Mouse (Mus musculus) hindbrain, embryonic 14.5 days (tissue): ENCODE measurements at regions not wholly inside any gene's neighbourhood (a gene's known extent, or its start where the extent isn't known, plus 50 kb on each side); places are given as distances from the start of the nearest gene placed in this dataset.

Experiments used
- ATAC-seq: fragments of 200-750 bp; cut with Nextera tagmentation; 2 replicates; pipeline ENCODE4 v1.8.0; 2017; ENCODE audit warnings: moderate number of reproducible peaks, mild to moderate bottlenecking, moderate TSS enrichment, moderate library complexity; ENCODE audit not compliant: low FRiP score
- DNase-seq: peaks from one replicate; pipeline ENCODE4 v3.0.0-alpha.2; 2015; ENCODE audit warnings: low spot score
- H3K27ac ChIP-seq: fragments of 300-500 bp; sonication (generic); 2 replicates; pipeline ENCODE4 v1.5.1; 2014; ENCODE audit warnings: mild to moderate bottlenecking, moderate library complexity
- H3K27me3 ChIP-seq: fragments of 300-500 bp; sonication (generic); 2 replicates; pipeline ENCODE4 v1.6.1; 2014; ENCODE audit warnings: mild to moderate bottlenecking, low read length, mixed read lengths; ENCODE audit not compliant: control insufficient read depth, insufficient read depth
- H3K36me3 ChIP-seq: fragments of 300-500 bp; sonication (generic); replicated peaks from 2 replicates; pipeline ENCODE4 v1.6.1; 2014; ENCODE audit not compliant: control insufficient read depth, insufficient read depth
- H3K4me1 ChIP-seq: fragments of 300-500 bp; sonication (generic); replicated peaks from 2 replicates; pipeline ENCODE4 v1.6.1; 2014; ENCODE audit warnings: antibody characterized with exemption, low read length, mixed read lengths; ENCODE audit not compliant: control insufficient read depth, insufficient read depth
- H3K4me2 ChIP-seq: fragments of 300-500 bp; sonication (generic); replicated peaks from 2 replicates; pipeline ENCODE4 v1.6.1; 2014; ENCODE audit warnings: mild to moderate bottlenecking, moderate library complexity
- H3K4me3 ChIP-seq: fragments of 300-500 bp; sonication (generic); replicated peaks from 2 replicates; pipeline ENCODE4 v1.5.1; 2014; ENCODE audit warnings: mild to moderate bottlenecking, low read length
- H3K9ac ChIP-seq: fragments of 300-500 bp; sonication (generic); 2 replicates; pipeline ENCODE4 v1.6.1; 2014
- H3K9me3 ChIP-seq: fragments of 300-500 bp; sonication (generic); 2 replicates; pipeline ENCODE4 v1.6.1; 2016; ENCODE audit warnings: low read length; ENCODE audit not compliant: control insufficient read depth
- WGBS: fragments of 180-500 bp; shearing (Covaris S2); extraction: QIAGEN DNeasy Blood & Tissue Kit; methylation state at CpG from one replicate; pipeline ENCODE4 v1.1.7; 2014; 5-methylcytosine and 5-hydroxymethylcytosine counted together

DNA sequence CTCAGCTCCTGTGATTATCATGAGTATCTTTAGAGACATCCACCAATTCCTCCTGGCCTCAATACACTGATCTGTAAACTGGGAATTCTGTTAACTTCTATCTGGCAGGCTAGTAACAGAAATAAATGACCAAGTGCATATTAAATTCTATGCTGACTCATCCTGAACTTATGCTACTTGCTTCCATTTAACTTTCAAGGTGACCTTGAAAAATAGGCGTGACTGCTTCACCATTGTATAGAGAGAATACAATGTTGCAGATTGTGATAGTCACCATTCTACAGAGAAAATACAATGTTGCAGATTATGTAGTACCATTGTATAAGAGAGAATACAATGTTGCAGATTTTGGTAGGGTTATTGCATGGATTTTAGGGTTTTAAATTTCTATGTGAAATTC lies 224.6 kb downstream of the Sec16b start:
- H3K9ac ChIP-seq = no peak overlapping the region
- H3K27ac ChIP-seq = no peak overlapping the region
- no peaks in the 10 kb centered on the region for H3K4me1 ChIP-seq
- no peaks in the 10 kb centered on the region for H3K36me3 ChIP-seq
- ATAC-seq = no peak
- no peaks in the 10 kb centered on the region for H3K9me3 ChIP-seq
- no peak for DNase-seq
- WGBS = 94% methylated on average over 1 of the region's 1 CpGs
- no peak overlapping the region for H3K4me2 ChIP-seq
- no peak overlapping the region for H3K4me3 ChIP-seq
- no peaks in the 10 kb centered on the region for H3K27me3 ChIP-seq

DNA sequence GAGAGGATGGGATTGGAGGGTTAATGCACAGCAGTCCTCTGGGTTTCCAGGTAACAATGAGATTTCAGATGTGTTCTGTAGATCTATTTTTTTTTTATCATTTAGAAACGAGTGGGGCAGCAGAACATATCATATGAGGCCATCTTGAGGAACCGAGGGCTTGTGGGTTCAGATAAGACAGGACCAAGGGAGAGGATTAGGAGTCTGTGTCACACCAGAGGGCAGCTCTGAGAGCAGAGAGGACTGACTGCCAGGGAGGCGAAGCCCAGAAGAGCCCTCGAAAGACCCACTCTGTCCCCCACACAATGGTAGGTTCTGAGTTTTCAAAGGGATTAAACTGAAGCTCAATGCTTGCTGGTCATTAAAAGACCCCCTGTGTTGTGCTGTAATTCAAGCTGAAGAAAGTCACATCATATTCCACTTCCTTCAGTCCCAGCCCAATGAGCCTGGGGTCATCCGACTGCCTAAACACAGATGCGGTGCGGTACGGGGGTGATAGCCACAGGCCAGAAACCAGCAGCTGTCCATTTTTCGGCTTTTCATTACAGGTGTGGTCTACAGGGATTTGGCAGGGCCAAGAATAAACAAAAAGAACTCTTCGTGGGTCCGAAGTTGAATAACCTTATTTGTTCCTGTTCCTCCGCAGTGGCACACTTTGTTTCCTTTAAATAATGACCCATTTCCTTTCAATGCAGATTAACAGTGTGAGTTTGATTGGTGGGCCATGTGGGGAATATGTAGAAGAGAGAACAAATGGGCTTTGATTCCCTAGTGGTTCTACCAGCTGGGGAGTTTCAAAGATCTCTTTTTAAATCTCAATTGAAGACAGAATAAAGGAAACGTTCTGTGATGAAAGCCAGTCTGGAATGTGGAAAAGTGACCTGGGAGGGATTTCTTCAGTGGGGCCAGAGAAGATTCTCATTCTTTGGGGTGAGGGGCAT lies 234.5 kb downstream of the Sec16b start:
- WGBS = 64% methylated on average over 13 of the region's 13 CpGs
- H3K9me3 ChIP-seq = no peaks in the 10 kb centered on the region
- H3K9ac ChIP-seq = no peak overlapping the region
- no peaks in the 10 kb centered on the region for H3K27me3 ChIP-seq
- no peak overlapping the region for H3K4me2 ChIP-seq
- DNase-seq (no peak), ATAC-seq (no peak)
- no peaks in the 10 kb centered on the region for H3K4me1 ChIP-seq
- H3K4me3 ChIP-seq = no peak overlapping the region
- no peak overlapping the region for H3K27ac ChIP-seq
- no peaks in the 10 kb centered on the region for H3K36me3 ChIP-seq

DNA sequence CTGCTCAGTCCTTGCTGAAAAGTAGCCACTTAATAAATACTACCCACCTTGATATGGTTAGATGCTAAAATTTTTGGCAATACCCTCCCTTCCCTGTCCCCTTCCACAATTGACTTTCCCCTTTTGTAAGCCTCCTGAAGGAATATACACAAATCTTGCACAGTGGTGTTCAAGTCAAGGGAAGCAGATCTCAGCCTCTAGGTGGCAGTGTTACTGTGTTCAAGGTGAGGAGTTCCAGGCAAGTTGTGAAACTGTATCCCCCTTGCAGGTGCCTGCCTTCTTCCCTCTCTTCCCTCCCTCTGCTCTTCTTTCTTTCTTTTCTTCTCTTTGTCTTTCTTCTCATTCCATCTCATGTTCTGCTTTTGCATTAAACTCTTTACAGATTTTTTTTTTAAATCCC lies 239.1 kb downstream of the Sec16b start:
- H3K9ac ChIP-seq = no peak overlapping the region
- no peak for ATAC-seq
- H3K36me3 ChIP-seq = no peaks in the 10 kb centered on the region
- H3K9me3 ChIP-seq = no peaks in the 10 kb centered on the region
- H3K27me3 ChIP-seq = no peaks in the 10 kb centered on the region
- H3K4me3 ChIP-seq = no peak overlapping the region
- no peaks in the 10 kb centered on the region for H3K4me1 ChIP-seq
- DNase-seq = peak; percentile 93
- no peak overlapping the region for H3K4me2 ChIP-seq
- no peak overlapping the region for H3K27ac ChIP-seq

DNA sequence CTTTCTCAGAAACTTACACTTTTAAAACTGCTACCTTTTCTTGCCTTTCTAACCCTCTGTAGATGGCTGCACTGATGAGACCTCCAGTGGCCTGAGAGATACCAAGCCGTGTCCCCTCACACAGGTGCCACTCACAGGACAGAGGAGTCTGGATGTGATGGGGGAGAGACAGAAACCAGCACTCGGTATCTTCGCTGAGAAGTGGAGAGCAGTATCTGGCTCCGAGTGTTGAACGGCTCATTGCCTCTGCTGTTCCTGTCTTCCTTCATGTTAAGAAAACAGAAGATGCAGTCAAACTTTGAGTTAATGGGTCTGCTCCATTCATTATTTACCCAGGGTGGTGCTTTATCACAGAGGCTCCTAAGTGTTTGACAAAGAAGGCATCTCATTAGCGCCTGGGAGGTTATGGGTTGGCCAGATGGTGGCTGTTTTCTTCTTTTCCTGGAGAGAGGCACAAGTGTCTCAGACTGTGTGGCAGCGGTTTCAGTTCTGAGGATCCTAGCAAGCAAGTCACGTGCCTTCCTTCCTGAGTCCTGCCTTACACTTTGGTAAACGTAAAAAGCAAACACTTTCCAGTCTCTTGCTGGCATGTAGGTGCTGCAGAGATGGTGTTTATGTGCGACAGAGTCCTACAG lies 248.6 kb downstream of the Sec16b start:
- WGBS = 53% methylated on average over 10 of the region's 10 CpGs
- DNase-seq (no peak), ATAC-seq (0 out of 2 replicates have a peak, but pooled peaks have one; percentile 24)
- H3K27me3 ChIP-seq = no peaks in the 10 kb centered on the region
- H3K4me2 ChIP-seq = no peak overlapping the region
- H3K4me3 ChIP-seq = no peak overlapping the region
- no peak overlapping the region for H3K27ac ChIP-seq
- H3K4me1 ChIP-seq = no peaks in the 10 kb centered on the region
- no peaks in the 10 kb centered on the region for H3K36me3 ChIP-seq
- H3K9ac ChIP-seq = no peak overlapping the region
- 0 out of 2 replicates have a peak, but pooled peaks cover 4% of the 10 kb centered on the region for H3K9me3 ChIP-seq

DNA sequence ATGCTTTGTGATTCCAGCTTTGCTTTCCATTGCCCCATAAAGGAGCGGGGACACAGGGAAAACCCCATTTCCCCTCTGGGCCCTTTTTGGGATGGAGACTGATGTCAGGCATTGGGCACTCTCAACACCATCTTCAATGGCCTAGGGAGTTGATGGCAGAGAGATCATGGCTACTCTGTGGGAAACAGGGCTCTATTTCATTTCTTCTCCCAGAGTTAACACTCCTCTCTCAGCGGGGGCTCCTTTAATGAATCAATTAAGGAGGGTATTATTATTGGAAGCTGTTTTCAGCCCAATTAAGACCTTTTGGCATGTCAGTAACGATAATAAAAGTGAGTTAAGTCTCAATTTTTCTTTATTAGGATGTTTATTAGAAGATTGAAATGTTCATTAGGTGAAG lies 250.4 kb downstream of the Sec16b start:
- 74% methylated on average over 3 of the region's 3 CpGs for WGBS
- no peak for ATAC-seq
- H3K27ac ChIP-seq = no peak overlapping the region

DNA sequence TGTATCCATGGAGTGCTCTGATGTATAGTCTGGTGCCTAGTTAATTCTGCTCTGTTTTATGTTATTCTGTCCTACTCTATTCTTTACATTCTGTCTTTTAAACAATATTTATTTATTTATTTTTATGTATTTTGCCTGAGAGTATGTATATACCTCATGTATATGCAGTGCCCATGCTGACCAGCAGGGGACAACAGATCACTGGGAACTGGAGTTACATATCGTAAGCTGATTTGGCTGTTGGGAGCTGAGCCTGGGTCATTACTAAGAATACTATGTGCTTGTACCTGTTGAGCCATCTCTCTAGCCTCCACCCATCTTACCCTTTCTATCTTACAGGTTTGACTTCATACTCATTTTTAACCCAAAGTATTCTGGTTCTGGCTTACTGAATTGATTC lies 251.8 kb downstream of the Sec16b start:
- Histone ChIP-seq H3K27me3 (no peaks in the 10 kb centered on the region), H3K4me3 (no peak overlapping the region), H3K36me3 (no peaks in the 10 kb centered on the region), H3K4me2 (no peak overlapping the region), H3K4me1 (no peaks in the 10 kb centered on the region), H3K9ac (no peak overlapping the region), H3K9me3 (0 out of 2 replicates have a peak, but pooled peaks cover 4% of the 10 kb centered on the region), H3K27ac (no peak overlapping the region)
- whole genome bisulfite sequencing = 92% methylated on average over 1 of the region's 1 CpGs
- DNase-seq (no peak), ATAC-seq (no peak)

More for the DNA sequence above, 250.4 kb downstream of the Sec16b start:
- Histone ChIP-seq H3K27me3 (no peaks in the 10 kb centered on the region), H3K9me3 (0 out of 2 replicates have a peak, but pooled peaks cover 4% of the 10 kb centered on the region), H3K4me1 (no peaks in the 10 kb centered on the region), H3K4me2 (no peak overlapping the region), H3K36me3 (no peaks in the 10 kb centered on the region), H3K4me3 (no peak overlapping the region), H3K9ac (no peak overlapping the region)
- DNase-seq = no peak

DNA sequence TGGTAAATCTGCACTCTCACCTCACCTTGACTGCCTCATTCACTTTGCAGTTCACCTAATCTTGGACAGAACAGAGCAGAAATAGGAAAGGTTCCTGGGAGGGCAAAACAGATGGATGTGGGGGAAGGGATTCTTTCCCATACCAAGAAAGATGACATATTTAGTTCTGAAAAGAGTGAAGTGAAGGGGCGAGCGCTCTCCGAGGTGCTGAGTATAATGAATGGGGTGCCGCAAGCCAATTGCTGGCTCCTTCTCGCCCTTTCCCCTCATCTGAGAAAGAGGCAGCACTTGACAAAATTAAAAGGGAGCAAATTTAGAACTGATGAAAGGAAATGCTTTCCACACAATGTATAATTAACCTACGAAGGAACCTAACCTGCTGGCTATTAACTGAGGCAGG lies 261.7 kb downstream of the Sec16b start:
- Histone ChIP-seq H3K27ac (no peak overlapping the region), H3K4me1 (no peaks in the 10 kb centered on the region), H3K9me3 (no peaks in the 10 kb centered on the region), H3K4me2 (no peak overlapping the region), H3K4me3 (no peak overlapping the region), H3K9ac (no peak overlapping the region), H3K36me3 (no peaks in the 10 kb centered on the region), H3K27me3 (no peaks in the 10 kb centered on the region)
- no peak for DNase-seq
- ATAC-seq = no peak
- WGBS = 55% methylated on average over 6 of the region's 6 CpGs

DNA sequence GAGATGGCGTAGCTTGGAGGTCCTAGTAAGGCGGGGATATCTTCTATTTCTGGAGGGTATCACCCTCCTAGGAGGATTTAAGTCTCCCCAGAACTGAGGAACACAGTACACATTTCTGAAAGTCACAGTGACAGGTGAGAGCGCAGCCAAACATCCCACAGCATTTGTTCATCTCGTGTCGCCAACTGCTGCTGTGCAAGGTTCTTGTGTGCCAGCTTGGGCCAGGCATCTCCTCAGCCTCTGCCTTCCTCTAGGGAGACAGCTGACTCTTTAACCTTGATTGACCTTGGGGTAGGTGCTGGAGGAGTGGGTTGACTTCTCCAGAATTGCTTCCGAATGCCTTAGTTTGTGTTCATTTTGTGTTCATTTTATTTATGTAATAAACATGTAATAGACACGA lies 291.2 kb downstream of the Sec16b start:
- no peaks in the 10 kb centered on the region for H3K9me3 ChIP-seq
- H3K4me3 ChIP-seq = no peak overlapping the region
- no peak for ATAC-seq
- no peak overlapping the region for H3K4me2 ChIP-seq
- no peak overlapping the region for H3K9ac ChIP-seq
- H3K27me3 ChIP-seq = no peaks in the 10 kb centered on the region
- WGBS = 93% methylated on average over 7 of the region's 7 CpGs
- no peak for DNase-seq
- no peak overlapping the region for H3K27ac ChIP-seq
- H3K36me3 ChIP-seq = no peaks in the 10 kb centered on the region
- H3K4me1 ChIP-seq = peaks cover 12% of the 10 kb centered on the region; the same call in 1 of the 2 replicates
